Mouse (Mus musculus) heart, adult 18-20 months (tissue): ENCODE measurements around the gene Slc39a13. TPM values are rescaled to one million over a fixed set of nuclear protein-coding genes. Genes with fewer than 3 reads are reported as not detected.
"Not testable (repeated sequence)": the region's sequence is repeated elsewhere in the genome, so short reads cannot be mapped to it uniquely, and the experiment has no call there.

ENCODE experiments used
- DNase-seq, 2 experiments: peaks; one replicate each; pipeline ENCODE4 v3.0.0; 2021 to 2022; ENCODE audit warnings: mixed read lengths in 1 of 2
- total RNA-seq, 2 experiments: library from RNA; stranded (reverse); gene quantifications; 2 replicates each; pipeline ENCODE4 v1.2.3; 2021

Slc39a13 gene
- total RNA-seq, 2 experiments from 2014 or later: 20.0 to 26.2 TPM

GRCm38 (mm10) chr2:91065544-91065943 is 4.7 kb downstream of the Slc39a13 start:
- peak; percentile 48 to 60 for DNase-seq

- no peak for DNase-seq
Measured at GRCm38 (mm10) chr2:91064211-91064610, 6.0 kb downstream of the Slc39a13 start.

- DNase-seq: no peak
Measured at GRCm38 (mm10) chr2:91062779-91063606, 7.2 kb downstream of the Slc39a13 start.

DNA sequence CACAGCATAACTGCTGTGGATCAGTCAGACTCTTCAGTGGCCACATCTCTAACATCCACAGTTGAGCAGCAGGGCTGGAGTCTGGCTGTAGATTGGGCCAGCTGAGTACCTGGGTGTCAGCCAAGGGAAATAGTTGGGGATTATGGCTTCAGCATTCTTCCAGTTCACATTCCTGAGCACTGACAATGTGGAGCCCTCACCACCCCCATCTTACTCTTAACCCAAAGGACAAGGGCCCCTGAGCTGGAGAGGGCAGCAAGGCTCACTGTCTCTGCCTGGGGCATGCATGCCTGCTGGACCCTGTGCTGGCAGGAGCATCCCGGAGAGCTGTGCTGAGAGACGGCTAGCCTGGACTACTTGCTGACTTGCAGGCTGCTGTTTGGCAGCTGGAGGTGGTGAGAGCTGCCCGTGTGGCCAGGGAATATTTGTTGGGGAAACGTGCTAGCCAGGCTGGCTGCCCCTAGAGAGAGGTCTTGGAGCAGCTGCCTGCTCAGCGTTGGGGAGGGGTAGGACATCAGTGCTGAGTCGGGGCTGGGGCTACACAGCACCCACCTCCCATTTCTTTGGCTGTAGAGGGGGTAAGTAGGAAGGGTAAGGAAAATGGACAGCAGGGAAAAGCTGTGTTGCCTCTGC is 8.3 kb downstream of the Slc39a13 start:
- peak; percentile 67 to 75 for DNase-seq

GRCm38 (mm10) chr2:91060544-91061355 is 9.5 kb downstream of the Slc39a13 start:
- peak; percentile 33 to 67 for DNase-seq

GRCm38 (mm10) chr2:91059376-91059775 is 10.8 kb downstream of the Slc39a13 start:
- DNase-seq: no peak

DNA sequence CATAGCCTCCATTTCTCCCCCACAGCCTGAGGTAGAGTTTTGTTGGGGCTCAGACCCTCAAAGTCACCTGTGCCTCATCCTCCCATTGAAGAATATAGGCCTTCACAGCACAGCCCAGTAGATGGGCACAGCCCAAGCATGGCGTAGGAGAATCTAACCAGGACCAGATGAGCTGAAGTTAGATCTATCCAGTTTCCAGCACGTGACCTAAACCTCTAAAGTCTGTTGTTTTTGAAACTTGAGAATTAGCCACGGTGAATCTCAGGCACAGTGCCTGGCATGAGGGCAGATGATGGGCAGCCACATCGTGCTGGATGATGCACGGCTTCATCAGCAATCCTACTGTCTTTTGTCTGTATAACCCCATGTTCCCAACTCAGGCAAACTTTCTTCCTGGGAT is 11.8 kb downstream of the Slc39a13 start:
- DNase-seq: no peak

- peak; percentile 98 for DNase-seq
Measured at GRCm38 (mm10) chr2:91053934-91054382, 16.3 kb downstream of the Slc39a13 start, which contains the start of gene Psmc3. Psmc3 (plus strand) TSS chr2:91054009.

- DNase-seq: no peak
Measured at GRCm38 (mm10) chr2:91053181-91053933, 16.9 kb downstream of the Slc39a13 start.

- DNase-seq: no peak
Measured at GRCm38 (mm10) chr2:91052752-91053151, 17.5 kb downstream of the Slc39a13 start.

GRCm38 (mm10) chr2:91051917-91052316 is 18.3 kb downstream of the Slc39a13 start:
- DNase-seq: peak in 1 of 2 experiments; percentile 31

DNA sequence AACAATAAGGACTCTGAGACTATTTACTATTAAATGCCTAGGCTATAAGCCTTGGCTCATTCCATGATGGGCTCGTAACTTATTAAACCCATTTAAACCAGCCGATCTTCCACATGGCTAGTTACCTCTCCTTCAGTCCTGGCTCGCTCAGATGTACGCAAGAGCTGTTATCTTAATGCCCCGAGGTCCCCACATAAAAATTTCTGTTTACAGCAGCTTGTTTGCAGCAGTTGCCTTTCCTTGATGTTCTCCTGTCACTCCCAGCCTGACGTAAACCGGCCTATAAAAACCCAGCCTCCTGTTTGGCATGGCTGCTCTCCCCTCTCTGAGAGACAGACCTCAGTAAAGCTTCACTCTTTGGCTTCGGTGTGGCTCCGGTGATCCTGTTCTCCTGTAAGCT is 22.9 kb downstream of the Slc39a13 start:
- no peak for DNase-seq

DNA sequence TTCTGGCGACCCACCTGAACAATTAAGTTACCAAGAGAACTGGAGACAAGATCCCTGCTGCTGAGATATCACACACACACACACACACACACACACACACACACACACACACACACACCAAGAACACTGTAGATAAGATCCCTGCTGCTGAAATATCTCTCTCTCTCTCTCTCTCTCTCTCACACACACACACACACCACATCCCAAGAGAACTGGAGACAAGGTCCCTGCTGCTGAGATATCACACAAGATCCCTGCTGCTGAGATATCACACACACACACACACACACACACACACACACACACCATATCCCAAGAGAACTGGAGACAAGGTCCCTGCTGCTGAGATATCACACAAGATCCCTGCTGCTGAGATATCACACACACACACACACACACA is 24.4 kb downstream of the Slc39a13 start:
- DNase-seq: not testable (repeated sequence)

GRCm38 (mm10) chr2:91044727-91045126 is 25.5 kb downstream of the Slc39a13 start:
- DNase-seq: no peak

DNA sequence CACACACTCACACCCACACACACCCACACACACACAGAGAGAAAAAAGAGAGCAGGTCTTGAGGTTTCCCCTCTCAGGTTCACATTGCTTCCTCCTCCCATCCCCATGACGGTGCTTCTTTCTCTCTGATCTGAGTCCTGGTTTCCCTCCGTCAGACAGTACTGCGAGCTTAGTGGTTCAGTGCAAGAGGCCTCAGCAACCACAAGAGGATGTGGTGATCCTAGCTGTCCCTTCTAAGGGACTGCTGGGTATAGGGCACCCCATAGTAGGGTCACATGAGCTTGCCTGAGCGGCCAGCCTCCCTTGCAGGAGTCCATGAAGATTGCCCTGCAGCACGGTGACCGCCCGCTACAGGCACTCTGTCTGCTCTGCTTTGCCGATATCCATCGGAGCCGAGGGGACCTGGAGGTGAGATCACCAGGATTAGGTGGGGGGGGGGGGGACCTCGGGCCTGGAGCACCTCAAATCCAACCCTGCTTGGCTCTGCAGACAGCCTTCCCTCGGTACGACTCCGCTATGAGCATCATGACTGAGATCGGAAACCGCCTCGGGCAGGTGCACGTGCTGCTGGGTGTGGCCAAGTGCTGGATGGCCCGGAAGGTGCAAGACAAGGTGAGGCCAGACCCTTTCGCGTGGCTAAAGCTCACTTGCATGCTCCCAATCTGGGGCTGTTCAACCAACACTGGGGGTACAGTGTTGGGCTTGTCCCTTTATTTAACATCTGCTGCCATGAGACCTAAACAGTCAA is 27.4 kb downstream of the Slc39a13 start:
- DNase-seq: no peak

- DNase-seq: no peak
Measured at GRCm38 (mm10) chr2:91041786-91042185, 28.4 kb downstream of the Slc39a13 start.

DNA sequence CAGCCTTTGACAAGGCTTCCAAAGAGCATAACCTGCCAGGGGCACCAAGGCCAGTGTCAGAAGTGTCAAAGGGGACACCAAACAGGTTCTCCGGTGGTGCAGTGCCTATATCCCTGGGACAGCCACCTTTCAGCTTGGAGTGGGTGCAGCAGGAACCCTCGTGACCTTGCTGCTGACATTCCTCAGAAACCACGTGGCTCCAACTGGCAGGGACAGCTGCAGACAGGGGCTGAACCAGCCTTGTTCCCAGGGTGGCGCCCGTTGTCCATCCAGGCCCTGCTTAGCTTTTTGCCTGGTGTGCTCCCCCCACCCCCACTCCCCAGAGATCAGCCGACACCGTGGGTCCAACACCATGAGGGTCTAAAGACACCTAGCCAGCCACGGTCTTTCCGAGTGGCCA is 34.8 kb downstream of the Slc39a13 start, which contains the start of gene Rapsn:
Gene Rapsn (plus strand): TSS at position 236 of the 400 bp plus-strand sequence.
- peak; percentile 72 to 77 for DNase-seq

GRCm38 (mm10) chr2:91033000-91033399 is 37.2 kb downstream of the Slc39a13 start:
- no peak for DNase-seq

GRCm38 (mm10) chr2:91031216-91031615 is 39.0 kb downstream of the Slc39a13 start:
- no peak for DNase-seq

DNA sequence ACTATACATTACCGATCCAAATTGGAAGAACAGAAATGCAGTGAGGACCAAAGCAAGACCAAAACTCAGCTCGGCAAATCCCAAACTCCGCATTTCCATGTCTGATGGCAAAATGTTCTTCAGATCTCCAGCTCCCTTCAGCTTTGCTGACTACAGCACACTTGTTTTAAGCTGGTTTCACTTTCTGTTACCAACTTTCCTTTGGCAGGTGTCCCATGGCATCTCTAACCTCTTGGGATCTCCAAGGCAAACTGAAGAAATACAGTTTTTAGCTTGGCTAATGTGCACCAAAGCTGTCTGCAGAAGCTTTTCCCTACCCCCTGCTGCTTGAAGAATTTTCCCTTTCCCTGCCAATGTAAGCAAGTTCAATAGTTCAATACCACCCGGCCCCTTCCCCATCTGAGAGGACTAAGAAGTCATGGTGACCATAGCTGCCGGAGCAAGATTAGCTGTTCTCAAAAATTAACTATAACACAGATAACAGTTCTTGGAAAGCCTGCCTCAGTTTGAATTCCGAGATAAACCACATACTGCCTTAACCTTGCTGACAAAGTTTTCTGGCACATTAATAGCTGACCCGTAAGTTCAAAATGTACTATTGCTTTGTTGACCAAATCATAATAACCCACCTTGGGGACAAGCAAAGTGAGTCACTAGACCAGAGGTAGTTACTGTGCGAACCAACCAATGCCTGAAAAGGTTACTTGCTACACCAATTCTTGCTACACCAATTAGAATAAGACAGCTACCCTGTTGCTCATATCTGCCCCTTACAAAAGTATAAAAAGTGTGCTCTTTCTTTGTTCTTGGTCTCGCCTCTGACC is 42.6 kb downstream of the Slc39a13 start:
- DNase-seq: peak; percentile 36 to 67
